Mouse (Mus musculus) CD4-positive, CD25-positive, alpha-beta regulatory T cell, adult 4 months (primary cell): ENCODE results near the gene Atp5g2. TPM values are rescaled to one million over a fixed set of nuclear protein-coding genes. Genes with fewer than 3 reads are reported as not detected.

ENCODE experiments used
- polyA plus RNA-seq, 2 experiments: library from polyadenylated mRNA; unstranded; fragments of 100-300 nt; shearing (Covaris generic); gene quantifications; one replicate each; pipeline ENCODE4 v1.2.1; 2017

Atp5g2 gene
- polyA plus RNA-seq, 2 experiments from 2014 or later = 59.6 to 89.5 TPM

Other genes starting within 250 kb of the Atp5g2 start
- under 1 TPM; 0.63 to 0.71 TPM for gene Amhr2, start 227.0 kb downstream of the Atp5g2 start, polyA plus RNA-seq
- 1,000 to 10,000 TPM; 1,029 to 1,286 TPM for gene Prr13, start 213.3 kb downstream of the Atp5g2 start, polyA plus RNA-seq
- gene Pcbp2, start 201.8 kb downstream of the Atp5g2 start, polyA plus RNA-seq = 100 to 1,000 TPM; 198 to 220 TPM
- not detected for gene Gm10337, start 168.6 kb downstream of the Atp5g2 start, polyA plus RNA-seq
- 1 to 10 TPM; 6.8 to 8.1 TPM for gene Map3k12, start 155.3 kb downstream of the Atp5g2 start, polyA plus RNA-seq
- gene Tarbp2, start 154.2 kb downstream of the Atp5g2 start, polyA plus RNA-seq = 10 to 100 TPM; 24.9 to 41.9 TPM
- gene Npff, start 147.4 kb downstream of the Atp5g2 start, polyA plus RNA-seq = 1 to 10 TPM; 4.6 to 5.5 TPM
- 1 to 10 TPM in 1 of 2 experiments, not detected in 1; 1.5 TPM for gene Gm28047, start 47.3 kb downstream of the Atp5g2 start, polyA plus RNA-seq
- 10 to 100 TPM; 41.4 to 42.2 TPM for gene Atf7, start 46.9 kb downstream of the Atp5g2 start, polyA plus RNA-seq
- gene Calcoco1, start 49.8 kb upstream of the Atp5g2 start, polyA plus RNA-seq = 10 to 100 TPM; 37.8 to 60.1 TPM
- gene Hoxc13, start 248.8 kb upstream of the Atp5g2 start, polyA plus RNA-seq = not detected